ENCODE assay signal across 8 mouse cellular contexts in the genomic region with DNA sequence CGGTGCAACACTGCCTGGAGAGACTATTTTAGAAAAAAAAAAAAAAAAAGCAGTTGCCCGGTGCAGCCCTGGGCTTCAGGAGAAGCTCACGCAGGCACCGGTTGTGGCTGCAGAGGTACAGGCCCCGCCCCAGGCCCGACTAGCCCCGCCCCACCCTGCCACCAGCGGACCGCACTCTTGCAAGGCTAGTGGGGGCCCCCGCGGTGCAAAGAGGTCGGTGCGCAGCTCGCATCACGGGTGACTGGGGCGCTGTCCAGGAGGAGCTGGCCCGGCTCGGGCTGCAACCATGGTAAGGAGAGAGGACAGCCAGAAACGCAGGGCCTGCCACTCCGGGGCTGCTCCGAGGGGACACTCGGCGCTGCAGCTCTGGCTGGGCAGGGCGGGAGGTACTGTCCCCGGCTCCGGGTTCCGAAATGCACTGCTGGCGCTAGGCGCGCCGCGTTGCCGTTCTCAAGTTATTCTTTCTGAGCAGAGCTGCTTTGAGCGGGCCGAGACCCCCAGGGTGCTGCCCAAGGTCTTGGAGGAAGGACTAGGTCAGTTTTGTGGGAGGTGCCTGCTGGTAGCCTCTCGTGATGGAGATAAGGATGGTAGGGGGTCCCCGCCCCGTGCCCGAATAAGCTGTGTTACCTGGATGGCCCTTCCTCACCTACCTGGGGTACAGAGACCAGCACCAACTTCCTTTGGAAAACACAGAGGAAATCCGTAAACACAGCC. TPM values are rescaled to one million over a fixed set of nuclear protein-coding genes. Genes with fewer than 3 reads are reported as not detected.
A peak's percentile ranks its signal among the peaks of the same experiment; 100 is the strongest.
DNase-seq lines count a peak whose midpoint lies in the region; ATAC-seq lines count a peak whose summit lies in the region.

No protein-coding gene starts in this region.

- WGBS in hindbrain, embryonic 11.5 days, result under 1% methylated on average over 40 of the region's 40 CpGs

- H3K9ac ChIP-seq in hindbrain, embryonic 11.5 days (ENCODE audit: low read depth, low read length), result peak overlapping the region; percentile 72

- H3K4me1 ChIP-seq in hindbrain, embryonic 11.5 days (replicated peaks; ENCODE audit: control insufficient read depth, insufficient read depth, low read length), result peaks cover 8% of the 10 kb centered on the region; the same call in 1 of the 2 replicates

- H3K4me3 ChIP-seq in hindbrain, embryonic 11.5 days (ENCODE audit: low read depth, low read length), result peak overlapping the region; percentile 60

- peaks cover 2% of the 10 kb centered on the region; the same call in 1 of the 2 replicates for H3K27me3 ChIP-seq in hindbrain, embryonic 11.5 days (ENCODE audit: control insufficient read depth, insufficient read depth, low read length)

- H3K9me3 ChIP-seq in hindbrain, embryonic 11.5 days (ENCODE audit: control insufficient read depth, low read length), result no peaks in the 10 kb centered on the region

- no peaks in the 10 kb centered on the region for H3K36me3 ChIP-seq in hindbrain, embryonic 11.5 days (ENCODE audit: control insufficient read depth, insufficient read depth, low read length)

- no peak overlapping the region for H3K27ac ChIP-seq in hindbrain, embryonic 11.5 days (ENCODE audit: low read depth, low read length)

- ATAC-seq in hindbrain, embryonic 11.5 days (ENCODE audit: low FRiP score), result peak; percentile 78

- peak; percentile 50 for DNase-seq in R1 (ENCODE audit: low read depth, low spot score)
- peak; percentile 86 to 88 for DNase-seq in cerebellum, postnatal 14 days
- peak; percentile 39 to 51 for DNase-seq in frontal cortex, postnatal 14 days (ENCODE audit: low spot score in 2 of 2)
- peak; percentile 71 for DNase-seq in hindbrain, embryonic 11.5 days (ENCODE audit: low spot score)
- peak; percentile 56 to 57 for DNase-seq in layer of hippocampus, postnatal 25 days (ENCODE audit: extremely low spot score in 1 of 2, low spot score in 1 of 2)
- peak; percentile 55 for DNase-seq in lung, postnatal 25 days (ENCODE audit: low spot score)
- peak; percentile 77 for DNase-seq in retina, embryonic 14.5 days (ENCODE audit: low spot score)
- DNase-seq in thymus, postnatal 36 days, result peak; percentile 68 to 70

- peak overlapping the region; percentile 96 for H3K4me2 ChIP-seq in hindbrain, embryonic 11.5 days (replicated peaks; ENCODE audit: low read depth, low read length)

RNA-seq across cellular contexts. Expression of gene Sept4, which starts 9.7 kb away (rescaled TPM):
- 9.0 and 11.6 TPM in 2 replicates for polyA plus RNA-seq in hindbrain, embryonic 11.5 days (2014; fragmentation: Nextera tagmentation; extraction: Ambion mirVana)
- 100 to 1,000 TPM; 165 to 186 TPM for total RNA-seq in layer of hippocampus, postnatal 25 days (2021)

RNA-seq across cellular contexts. Expression of gene Gm11492, which starts 12.0 kb away (rescaled TPM):
- polyA plus RNA-seq in hindbrain, embryonic 11.5 days (2014; fragmentation: Nextera tagmentation; extraction: Ambion mirVana), result not detected in 2 replicates
- not detected for total RNA-seq in layer of hippocampus, postnatal 25 days (2021)

RNA-seq across cellular contexts. Expression of gene Mtmr4, which starts 13.6 kb away (rescaled TPM):
- 63.2 and 77.0 TPM in 2 replicates for polyA plus RNA-seq in hindbrain, embryonic 11.5 days (2014; fragmentation: Nextera tagmentation; extraction: Ambion mirVana)
- 10 to 100 TPM; 72.8 to 89.7 TPM for total RNA-seq in layer of hippocampus, postnatal 25 days (2021)

RNA-seq across cellular contexts. Expression of gene Hsf5, which starts 38.6 kb away (rescaled TPM):
- 0.14 and 0.39 TPM in 2 replicates for polyA plus RNA-seq in hindbrain, embryonic 11.5 days (2014; fragmentation: Nextera tagmentation; extraction: Ambion mirVana)
- total RNA-seq in layer of hippocampus, postnatal 25 days (2021), result under 1 TPM; 0.32 to 0.35 TPM
